Mouse (Mus musculus) retina, adult 2 months (tissue): ENCODE measurements around the gene Fntb.
"Not testable (repeated sequence)": the region's sequence is repeated elsewhere in the genome, so short reads cannot be mapped to it uniquely, and the experiment has no call there.

Experiments used
- DNase-seq: peaks from one replicate; pipeline ENCODE4 v3.0.0-alpha.2; 2012; ENCODE audit warnings: low read depth, low spot score

Fntb gene

DNA sequence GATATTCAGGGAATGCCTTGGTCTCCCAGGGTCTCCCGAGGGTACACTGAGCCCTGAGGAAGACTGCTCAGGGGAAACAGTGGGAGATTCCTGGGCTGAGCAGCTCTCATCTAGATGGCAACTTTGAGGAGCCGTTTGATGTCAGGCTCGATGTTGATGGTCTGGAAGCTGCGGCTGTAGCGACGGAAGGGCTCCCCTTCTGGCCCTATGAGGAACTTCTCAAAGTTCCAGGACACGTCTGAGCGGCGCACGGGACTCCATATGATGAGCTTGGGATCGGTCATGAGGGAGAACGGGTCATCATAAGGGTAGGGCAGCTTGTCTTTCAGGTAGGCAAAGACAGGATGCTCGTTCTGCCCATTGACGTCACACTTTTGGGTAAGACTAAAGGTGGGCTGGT lies 27.2 kb downstream of the Fntb start:
- not testable (repeated sequence) for DNase-seq

DNA sequence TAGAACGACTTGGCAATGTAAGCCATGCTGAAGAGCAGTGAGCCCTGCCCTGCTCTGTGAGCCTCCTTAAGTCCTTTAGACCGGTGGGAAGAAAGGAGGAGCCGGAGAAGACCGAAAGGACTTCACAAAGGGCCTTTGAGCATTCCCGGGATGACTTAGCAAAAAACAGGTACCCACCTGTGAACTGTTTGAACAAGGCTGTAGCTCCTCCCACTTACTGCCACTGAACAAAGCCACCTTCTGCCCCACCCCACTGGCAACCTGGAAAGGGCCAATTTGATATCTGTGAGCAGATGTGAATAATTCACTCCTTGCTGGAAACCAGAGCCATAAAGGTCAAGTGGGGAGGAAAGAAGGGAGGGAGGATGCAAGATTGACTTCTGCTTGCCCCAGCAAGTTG lies 30.0 kb downstream of the Fntb start, which contains the start of gene Gpx2:
Gpx2 (minus strand) TSS at position 205 of the 400 bp plus-strand sequence.
- no peak for DNase-seq

GRCm38 (mm10) chr12:76796938-76797539 lies 31.6 kb downstream of the Fntb start:
- DNase-seq = no peak

- no peak for DNase-seq
These were observed 32.8 kb downstream of the Fntb start for GRCm38 (mm10) chr12:76798008-76798720.

- DNase-seq = no peak
These were observed 37.6 kb downstream of the Fntb start for GRCm38 (mm10) chr12:76803028-76803427.

DNA sequence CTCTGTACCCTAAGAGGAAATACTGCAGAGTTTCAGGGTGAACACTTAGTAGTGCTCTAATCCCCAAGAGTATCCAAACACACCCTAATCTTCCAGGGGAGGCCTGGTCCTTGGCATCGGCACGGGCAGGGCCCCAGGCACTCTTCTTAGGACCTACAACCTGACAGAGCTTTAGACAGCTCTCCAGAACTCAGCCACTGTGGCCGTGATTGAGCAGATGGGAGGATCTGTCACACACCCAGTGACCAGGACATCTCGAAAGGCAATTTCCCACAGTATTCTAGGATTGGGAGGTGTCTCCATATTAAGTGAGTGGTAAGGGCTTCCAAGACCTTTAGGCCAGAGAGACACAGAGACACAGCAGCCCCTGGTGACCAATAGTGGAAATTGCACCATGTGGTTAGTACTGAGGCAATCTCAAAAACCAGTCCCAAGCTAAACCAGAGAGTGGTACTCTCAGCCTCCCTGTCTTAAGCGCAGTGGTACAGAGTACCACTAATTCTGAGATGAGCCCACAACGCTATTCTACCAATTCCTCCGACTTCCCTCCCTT lies 38.4 kb downstream of the Fntb start:
- DNase-seq = no peak

DNA sequence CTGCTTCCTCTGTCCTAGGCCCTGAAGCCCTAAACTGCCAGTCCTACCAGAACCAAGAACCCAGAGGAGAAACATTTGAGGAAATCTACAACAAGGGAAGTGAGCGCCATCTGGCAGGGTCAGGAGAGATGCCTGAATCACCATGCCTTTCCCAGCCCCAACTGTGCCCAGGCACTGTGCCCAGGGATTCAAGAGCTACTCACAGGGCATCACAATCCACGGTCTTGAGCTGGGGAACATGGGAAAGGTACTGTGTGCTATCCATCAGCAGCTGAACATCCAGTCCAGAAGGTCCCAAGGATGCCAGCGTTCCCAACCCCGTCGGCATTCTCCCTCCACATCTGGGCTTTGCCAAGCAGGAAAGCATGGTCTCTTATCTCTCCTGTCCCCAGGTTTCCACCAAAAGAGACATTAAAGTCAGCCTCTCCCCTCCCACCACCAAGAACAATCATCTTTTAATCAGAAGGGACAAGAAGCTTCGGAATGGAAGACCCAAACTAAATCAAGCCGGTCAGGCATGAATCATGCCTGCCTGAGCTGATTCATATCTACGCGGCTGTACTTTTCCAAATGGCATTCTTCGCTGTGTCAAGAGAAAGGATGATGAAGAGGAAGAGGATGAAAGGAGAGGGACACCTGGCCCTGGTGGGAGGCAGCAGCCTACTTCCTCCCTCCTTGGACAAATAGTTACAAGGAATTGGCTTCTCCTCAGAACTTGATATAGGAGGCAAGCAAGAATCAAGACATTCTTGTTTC lies 39.8 kb downstream of the Fntb start:
- no peak for DNase-seq

DNA sequence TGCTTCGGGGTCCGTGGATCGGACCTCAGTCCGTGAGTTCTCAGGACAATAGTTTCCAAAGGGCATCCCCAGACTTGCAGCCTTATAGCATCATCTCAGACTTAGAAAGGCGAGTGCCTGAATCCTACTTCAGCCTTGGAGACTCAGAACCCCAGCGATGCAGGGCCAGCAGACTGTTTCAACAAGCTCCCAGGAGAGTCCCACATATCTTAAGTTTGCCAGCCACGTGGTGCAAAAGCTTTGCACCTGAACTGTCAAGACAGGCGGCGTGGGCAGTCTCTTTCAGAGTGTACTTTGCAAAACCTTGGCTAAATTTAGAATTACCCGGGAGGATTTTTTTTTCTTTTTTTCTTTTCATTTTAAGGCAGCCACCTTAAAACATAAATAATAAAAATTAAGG lies 42.4 kb downstream of the Fntb start:
- no peak for DNase-seq

DNA sequence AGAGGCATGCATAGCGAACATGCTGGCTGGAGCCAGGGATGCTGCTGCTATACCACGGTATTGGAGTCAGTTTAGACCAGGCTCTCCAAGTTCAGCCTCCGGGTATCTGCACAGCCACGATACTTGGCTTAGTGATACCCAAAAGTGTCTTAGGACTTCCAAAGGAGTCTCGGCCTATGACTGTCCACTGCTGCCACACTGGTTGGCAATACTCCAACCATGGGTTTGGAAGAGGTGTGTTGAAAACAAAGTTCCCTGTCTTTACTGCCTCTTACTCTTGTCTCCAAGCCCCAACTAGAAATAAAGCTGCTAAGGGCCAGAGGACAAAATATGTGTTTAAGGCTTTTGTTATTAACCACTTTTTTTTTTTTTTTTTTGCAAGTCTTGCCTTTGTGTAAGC lies 45.1 kb downstream of the Fntb start:
- DNase-seq = no peak

- DNase-seq = no peak
These were observed 45.6 kb downstream of the Fntb start for GRCm38 (mm10) chr12:76811006-76811405.

DNA sequence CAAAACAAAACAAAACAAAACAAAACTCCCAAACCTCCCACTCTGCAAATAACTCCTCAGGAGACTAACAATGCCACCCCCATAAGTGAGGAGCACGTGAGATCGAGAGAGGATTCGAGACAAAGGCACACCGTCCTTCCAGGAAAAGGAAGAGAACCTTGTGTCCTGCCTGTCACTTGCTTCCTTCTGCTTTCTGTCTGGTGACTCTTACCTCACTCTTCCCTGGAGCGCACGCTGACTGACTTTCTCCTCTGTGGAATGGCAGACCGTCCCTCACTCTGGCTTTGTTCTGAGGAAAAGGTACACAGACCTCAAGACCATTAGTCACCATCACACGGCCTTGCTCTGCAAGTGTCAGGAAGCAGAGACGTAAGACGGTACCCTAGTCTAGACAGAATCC lies 48.2 kb downstream of the Fntb start:
- DNase-seq = no peak

DNA sequence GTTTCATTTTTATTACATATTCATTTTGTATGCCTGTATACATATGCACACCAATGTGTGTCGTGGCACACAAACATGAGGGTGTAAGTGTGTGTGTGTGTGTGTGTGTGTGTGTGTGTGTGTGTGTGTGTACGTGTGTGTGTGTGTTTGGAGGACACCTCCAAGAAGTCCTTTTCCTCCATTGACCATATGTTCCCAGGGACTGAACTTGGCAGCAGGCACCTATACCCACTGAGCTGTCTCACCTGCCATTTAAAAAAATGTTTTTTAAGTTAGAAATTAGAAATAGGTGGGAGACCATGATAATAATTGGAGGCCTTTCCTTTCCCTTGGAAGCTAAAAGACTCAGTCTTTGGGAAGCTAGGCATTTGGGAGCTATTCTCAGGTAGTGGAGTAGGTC lies 48.7 kb downstream of the Fntb start:
- no peak for DNase-seq

- DNase-seq = no peak
These were observed 51.3 kb downstream of the Fntb start for GRCm38 (mm10) chr12:76816720-76817119.

GRCm38 (mm10) chr12:76817176-76817575 lies 51.8 kb downstream of the Fntb start:
- no peak for DNase-seq

DNA sequence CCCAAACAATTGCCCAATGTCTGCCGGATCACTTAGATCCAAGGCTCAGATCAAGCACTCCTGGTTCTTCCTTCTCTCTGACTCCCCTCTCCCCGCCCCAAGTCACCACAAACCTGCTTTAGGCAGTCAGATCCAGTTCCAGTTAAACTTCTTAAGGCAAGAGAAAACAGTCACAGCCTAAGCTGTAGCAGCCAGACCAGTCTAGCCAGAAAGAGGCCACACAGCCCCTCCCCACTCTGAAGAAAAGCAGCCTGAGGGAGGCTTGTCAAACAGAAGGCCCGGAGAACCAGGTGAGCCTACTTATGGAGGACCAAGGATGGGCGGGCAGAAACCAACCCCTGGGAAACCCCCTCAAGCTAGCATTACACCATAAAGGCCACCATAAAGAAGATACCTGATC lies 52.7 kb downstream of the Fntb start:
- DNase-seq = no peak

DNA sequence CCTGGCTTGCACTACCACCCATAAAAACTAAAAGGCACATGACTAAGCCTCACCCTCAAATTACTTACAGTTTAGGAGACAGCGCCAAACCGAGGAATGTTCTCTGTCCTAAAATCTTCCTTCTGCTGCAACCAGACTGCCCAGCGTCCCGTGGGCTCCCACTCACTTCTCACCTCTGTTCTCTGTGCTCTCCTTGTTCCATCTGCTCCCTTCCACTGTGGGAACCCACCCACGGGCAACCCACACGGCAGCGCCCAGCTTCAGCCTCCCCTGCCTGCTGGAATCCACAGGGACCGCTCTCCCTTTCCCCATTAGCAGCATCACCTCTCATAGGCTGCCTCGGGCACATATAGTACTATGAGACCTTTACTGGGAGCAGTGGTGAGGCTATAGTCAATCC lies 53.5 kb downstream of the Fntb start:
- DNase-seq = no peak

GRCm38 (mm10) chr12:76819816-76820215 lies 54.4 kb downstream of the Fntb start:
- DNase-seq = no peak

- DNase-seq = no peak
These were observed 55.2 kb downstream of the Fntb start for GRCm38 (mm10) chr12:76820615-76821014.

DNA sequence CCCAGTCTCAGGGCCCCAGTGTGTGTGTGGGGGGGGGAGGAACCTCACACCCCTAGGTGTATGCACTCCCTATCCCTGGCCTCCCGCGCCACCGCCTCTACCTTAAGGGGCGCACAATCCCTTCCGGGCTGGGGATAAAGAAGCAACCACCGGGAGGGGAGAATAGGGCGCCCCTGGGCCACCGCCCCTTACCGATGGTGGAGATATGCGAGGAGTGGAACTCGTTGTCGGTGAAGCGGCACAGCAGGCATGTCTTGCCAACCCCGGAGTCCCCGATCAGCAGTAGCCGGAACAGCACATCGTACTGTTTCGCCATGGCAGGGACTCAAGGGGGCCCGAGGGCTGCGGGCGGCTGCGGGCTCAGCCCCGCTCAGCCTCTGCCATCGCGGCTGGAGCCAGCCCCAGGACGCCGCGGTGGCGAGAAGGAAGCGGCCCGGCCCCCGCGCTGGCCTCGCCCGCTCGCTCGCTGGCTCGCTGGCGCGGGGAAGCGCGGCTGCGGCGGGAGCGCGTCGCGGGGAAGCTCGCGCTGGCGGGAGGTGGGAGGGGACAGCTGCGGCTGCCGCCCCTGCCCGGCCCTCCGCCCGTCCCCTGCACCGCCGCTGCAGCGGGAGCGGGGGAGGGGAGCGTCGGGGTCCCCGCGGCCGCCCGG lies 56.7 kb downstream of the Fntb start:
- no peak for DNase-seq

DNA sequence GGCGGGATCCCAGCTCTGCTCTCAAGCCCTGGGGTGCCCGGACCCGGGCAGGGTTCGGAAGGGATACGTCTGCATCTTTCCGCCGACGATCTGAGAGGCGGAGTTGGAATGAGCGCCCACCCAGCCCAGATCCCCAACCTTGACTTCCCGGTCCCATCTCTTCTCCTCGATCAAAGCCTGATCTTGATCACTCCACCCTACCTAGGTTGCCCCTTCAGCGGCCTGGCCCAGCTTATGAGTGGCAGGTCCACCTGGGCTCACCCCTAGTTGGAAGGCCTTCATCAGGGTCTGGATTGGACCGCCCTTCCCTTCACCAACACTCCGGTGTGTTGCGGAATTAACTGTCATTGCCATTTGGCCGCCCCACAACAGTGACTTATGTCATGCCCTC lies 57.3 kb downstream of the Fntb start, which contains the start of gene Rab15:
Rab15 (minus strand) TSS at position 258 of the 391 bp plus-strand sequence.
- DNase-seq = no peak

GRCm38 (mm10) chr12:76825283-76825682 lies 59.9 kb downstream of the Fntb start:
- DNase-seq = no peak

DNA sequence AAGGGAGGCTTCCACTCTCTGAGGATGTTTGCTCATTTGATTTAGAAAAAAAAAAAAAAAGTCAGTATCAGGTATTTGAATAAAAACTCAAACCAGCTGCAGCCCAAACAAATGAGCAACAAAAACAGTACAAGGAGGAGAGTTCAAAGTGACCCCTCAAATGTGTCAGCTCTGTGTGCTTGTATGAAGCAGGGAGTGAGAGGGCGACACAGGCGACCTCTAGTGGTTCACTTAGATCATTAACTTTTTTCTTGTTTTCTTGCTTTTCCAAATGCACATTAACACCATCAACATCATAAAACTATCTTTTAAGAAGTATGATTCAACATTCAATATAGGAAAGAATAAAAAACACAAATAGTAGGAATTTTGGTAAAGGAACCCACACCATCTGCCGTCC lies 67.3 kb downstream of the Fntb start:
- DNase-seq = peak; percentile 23
